Mouse (Mus musculus): ENCODE measurements around the gene Heg1.

- TF ChIP-seq CTCF (conservative IDR thresholded peaks at IDR 0.05; ENCODE audit: insufficient read depth, insufficient read length, low read depth, low read length) (no peak), POLR2A (IDR thresholded peaks at IDR 0.05; ENCODE audit: low read depth, low read length) (no peak)
Measured at GRCm38 (mm10) chr16:33764501-33765193, 80.5 kb downstream of the Heg1 start.
